Mouse (Mus musculus) hindbrain, postnatal 0 days (tissue): ENCODE measurements around the gene Zbtb17. TPM values are rescaled to one million over a fixed set of nuclear protein-coding genes. Genes with fewer than 3 reads are reported as not detected.

Experiments
- ATAC-seq: fragments of 200-750 bp; cut with Nextera tagmentation; 2 replicates; pipeline ENCODE4 v1.8.0; 2017; ENCODE audit warnings: mild to moderate bottlenecking, moderate TSS enrichment, moderate library complexity
- DNase-seq: peaks from one replicate; pipeline ENCODE4 v3.0.0-alpha.2; 2015; ENCODE audit warnings: low spot score
- H3K27ac ChIP-seq: fragments of 300-500 bp; sonication (generic); 2 replicates; pipeline ENCODE4 v1.5.1; 2014; ENCODE audit warnings: mild to moderate bottlenecking
- H3K27me3 ChIP-seq: fragments of 300-500 bp; sonication (generic); 2 replicates; pipeline ENCODE4 v1.6.1; 2014; ENCODE audit warnings: low read length, mixed read lengths; ENCODE audit not compliant: insufficient read depth
- H3K36me3 ChIP-seq: fragments of 300-500 bp; sonication (generic); 2 replicates; pipeline ENCODE4 v1.6.1; 2014; ENCODE audit warnings: low read length, mixed read lengths; ENCODE audit not compliant: insufficient read depth
- H3K4me1 ChIP-seq: fragments of 300-500 bp; sonication (generic); 2 replicates; pipeline ENCODE4 v1.6.1; 2014; ENCODE audit warnings: antibody characterized with exemption, low read length, mixed read lengths; ENCODE audit not compliant: insufficient read depth
- H3K4me2 ChIP-seq: fragments of 300-500 bp; sonication (generic); 2 replicates; pipeline ENCODE4 v1.6.1; 2014; ENCODE audit warnings: low read depth, mild to moderate bottlenecking, low read length, moderate library complexity, mixed read lengths
- H3K4me3 ChIP-seq: fragments of 300-500 bp; sonication (generic); 2 replicates; pipeline ENCODE4 v1.5.1; 2014; ENCODE audit warnings: low read length
- H3K9ac ChIP-seq: fragments of 300-500 bp; sonication (generic); replicated peaks from 2 replicates; pipeline ENCODE4 v1.6.1; 2014; ENCODE audit warnings: mild to moderate bottlenecking, low read length, moderate library complexity, mixed read lengths
- H3K9me3 ChIP-seq: fragments of 300-500 bp; sonication (generic); 2 replicates; pipeline ENCODE4 v1.6.1; 2016; ENCODE audit warnings: low read length, mixed read lengths
- CTCF ChIP-seq: IDR thresholded peaks from 2 replicates; pipeline ENCODE4 v1.5.1; 2016; ENCODE audit warnings: antibody characterized with exemption, control low read depth, low read depth
- WGBS: fragments of 180-500 bp; shearing (Covaris S2); extraction: QIAGEN DNeasy Blood & Tissue Kit; methylation state at CpG from one replicate; pipeline ENCODE4 v1.1.7; 2014; 5-methylcytosine and 5-hydroxymethylcytosine counted together
- polyA plus RNA-seq: library from polyadenylated mRNA; unstranded; fragments of >200 nt; fragmentation: Nextera tagmentation; extraction: Ambion mirVana; gene quantifications from 2 replicates; pipeline ENCODE4 v1.2.1, GENCODE M21; 2015
- total RNA-seq: library from RNA; depleted of rRNA; stranded (reverse); fragments of >200 nt; gene quantifications from 2 replicates; pipeline ENCODE4 v1.2.3, GENCODE M21; 2014

Gene Zbtb17
- total and polyA plus RNA-seq, 2 experiments from 2014 or later = 28.8 to 36.2 TPM

DNA sequence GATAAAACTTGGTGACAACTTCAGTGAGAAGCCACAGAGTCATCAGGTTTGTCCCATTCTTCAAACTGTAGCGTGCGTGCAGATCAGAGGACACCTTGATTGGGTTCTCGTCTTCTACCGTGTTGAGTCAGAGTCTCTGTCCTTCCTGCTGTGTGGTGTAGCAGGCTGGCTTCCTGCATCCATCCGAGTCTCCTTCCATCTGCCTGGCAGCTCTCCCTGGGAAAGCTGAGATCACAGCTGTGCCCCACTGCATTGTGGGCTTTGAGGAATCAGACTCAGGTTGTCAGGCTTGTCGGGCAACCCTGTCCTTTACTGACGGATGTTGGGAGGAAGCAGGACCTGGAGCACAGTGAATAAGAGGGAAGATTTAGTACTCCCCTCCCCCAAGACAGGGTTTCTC is 1.8 kb downstream of the Zbtb17 start:
- H3K36me3 ChIP-seq = peaks cover 15% of the 10 kb centered on the region
- DNase-seq (no peak), ATAC-seq (no peak)
- peaks cover 5% of the 10 kb centered on the region; the same call in 1 of the 2 replicates for H3K4me1 ChIP-seq
- no peak for TF ChIP-seq CTCF
- no peaks in the 10 kb centered on the region for H3K9me3 ChIP-seq
- no peak overlapping the region for H3K4me3 ChIP-seq
- H3K27me3 ChIP-seq = no peaks in the 10 kb centered on the region
- no peak overlapping the region for H3K27ac ChIP-seq
- H3K4me2 ChIP-seq = no peak overlapping the region
- no peak overlapping the region for H3K9ac ChIP-seq
- 64% methylated on average over 7 of the region's 7 CpGs for WGBS

DNA sequence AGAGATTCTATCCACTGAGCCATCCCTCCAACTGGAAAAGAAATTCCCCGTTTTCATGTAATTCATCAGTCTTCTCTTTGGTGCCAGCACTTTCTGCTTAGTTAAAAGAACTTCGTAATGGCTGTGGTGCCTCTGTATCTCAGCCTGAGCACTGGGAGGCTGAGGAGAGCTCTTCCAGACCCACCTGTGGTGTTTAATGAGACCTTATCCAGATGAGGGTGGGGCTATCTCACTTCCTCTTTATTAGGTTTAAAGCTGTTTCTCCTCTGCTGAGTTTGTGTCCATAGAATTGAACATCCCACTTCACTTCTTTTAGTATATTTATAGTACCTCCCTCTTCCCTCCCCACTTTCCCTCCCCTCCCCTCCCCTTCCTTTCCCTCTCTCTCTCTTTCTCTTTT is 6.8 kb downstream of the Zbtb17 start:
- DNase-seq = no peak
- ATAC-seq = no peak
- WGBS = 87% methylated on average over 2 of the region's 2 CpGs
- Histone ChIP-seq H3K4me3 (no peak overlapping the region), H3K36me3 (peaks cover 19% of the 10 kb centered on the region), H3K27me3 (no peaks in the 10 kb centered on the region), H3K4me2 (no peak overlapping the region), H3K27ac (no peak overlapping the region), H3K9ac (no peak overlapping the region), H3K9me3 (no peaks in the 10 kb centered on the region), H3K4me1 (no peaks in the 10 kb centered on the region)
- no peak for TF ChIP-seq CTCF

DNA sequence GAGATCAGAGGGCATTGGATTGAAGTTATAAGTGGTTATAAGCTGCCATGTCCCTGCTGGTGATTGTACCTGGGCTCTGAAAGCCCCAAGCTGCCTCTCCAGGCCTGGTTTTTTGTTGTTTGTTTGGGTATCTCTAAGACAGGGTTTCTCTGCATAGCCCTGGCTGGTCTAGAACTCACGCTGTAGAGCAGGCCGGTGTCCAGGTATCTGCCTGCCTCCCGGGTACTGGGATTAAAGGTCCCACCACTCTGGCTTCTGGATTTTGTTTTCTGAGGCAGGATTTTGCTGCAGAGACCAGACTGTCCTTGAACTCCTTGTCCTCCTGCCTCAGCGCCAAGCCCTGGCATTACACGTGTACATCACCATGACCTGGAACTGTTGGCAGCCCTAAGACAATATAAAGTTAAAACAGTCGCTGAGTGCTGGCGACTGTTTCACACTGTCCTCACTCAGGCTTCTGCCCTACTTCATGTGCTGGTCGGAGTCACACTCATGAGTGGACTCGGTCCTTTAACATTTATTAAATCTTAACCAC is 7.5 kb downstream of the Zbtb17 start:
- Histone ChIP-seq H3K9me3 (no peaks in the 10 kb centered on the region), H3K27ac (no peak overlapping the region), H3K4me3 (no peak overlapping the region), H3K9ac (no peak overlapping the region), H3K4me2 (no peak overlapping the region), H3K27me3 (no peaks in the 10 kb centered on the region), H3K4me1 (no peaks in the 10 kb centered on the region), H3K36me3 (peaks cover 19% of the 10 kb centered on the region)
- ATAC-seq (no peak), DNase-seq (no peak)
- 91% methylated on average over 9 of the region's 9 CpGs for WGBS
- no peak for TF ChIP-seq CTCF

DNA sequence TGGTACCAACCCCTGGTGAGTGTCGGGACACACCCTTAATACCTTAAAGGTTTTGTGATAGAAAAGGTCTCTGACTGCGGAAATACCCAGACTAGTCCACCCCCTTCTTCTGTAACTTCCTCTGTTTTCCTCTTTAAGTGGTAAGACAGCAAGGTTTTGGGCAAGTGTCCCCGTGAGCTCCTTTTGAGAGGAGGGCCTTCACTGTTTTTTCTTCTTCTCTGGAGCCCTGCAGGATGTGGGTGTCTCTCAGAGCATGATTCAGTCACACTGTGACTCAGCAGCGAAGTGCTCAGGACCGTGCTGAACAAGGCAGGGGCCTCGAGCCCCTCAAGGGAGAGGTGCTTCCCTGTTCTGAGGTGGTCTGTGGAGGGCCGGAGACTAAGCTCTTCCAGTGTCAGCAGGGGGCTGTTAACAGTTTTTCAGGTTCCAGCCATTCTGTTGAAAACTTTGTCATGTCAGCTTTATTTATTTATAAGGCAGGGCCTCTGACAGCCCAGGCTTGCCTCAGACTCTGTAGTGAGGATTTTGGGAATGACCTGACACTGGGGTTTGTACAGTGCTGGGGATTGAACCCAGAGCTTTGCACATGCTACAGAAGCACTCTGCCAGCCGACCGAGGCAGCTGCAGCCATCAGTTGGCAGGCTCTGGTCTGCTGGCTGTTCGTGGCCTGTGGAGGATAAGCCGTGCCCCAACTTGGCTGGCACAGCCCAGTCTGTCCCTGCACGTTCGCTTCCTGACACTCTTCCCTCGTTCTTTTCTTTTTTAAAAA is 10.3 kb downstream of the Zbtb17 start:
- Histone ChIP-seq H3K9ac (no peak overlapping the region), H3K27me3 (no peaks in the 10 kb centered on the region), H3K36me3 (peaks cover 4% of the 10 kb centered on the region; the same call in 1 of the 2 replicates), H3K9me3 (no peaks in the 10 kb centered on the region), H3K4me3 (no peak overlapping the region), H3K4me2 (no peak overlapping the region), H3K4me1 (no peaks in the 10 kb centered on the region; the same call in 1 of the 2 replicates), H3K27ac (peak overlapping the region; percentile 42; the same call in 1 of the 2 replicates)
- TF ChIP-seq CTCF = no peak
- DNase-seq = no peak
- ATAC-seq = peak; percentile 35; the same call in 1 of the 2 replicates
- WGBS = 69% methylated on average over 14 of the region's 14 CpGs

DNA sequence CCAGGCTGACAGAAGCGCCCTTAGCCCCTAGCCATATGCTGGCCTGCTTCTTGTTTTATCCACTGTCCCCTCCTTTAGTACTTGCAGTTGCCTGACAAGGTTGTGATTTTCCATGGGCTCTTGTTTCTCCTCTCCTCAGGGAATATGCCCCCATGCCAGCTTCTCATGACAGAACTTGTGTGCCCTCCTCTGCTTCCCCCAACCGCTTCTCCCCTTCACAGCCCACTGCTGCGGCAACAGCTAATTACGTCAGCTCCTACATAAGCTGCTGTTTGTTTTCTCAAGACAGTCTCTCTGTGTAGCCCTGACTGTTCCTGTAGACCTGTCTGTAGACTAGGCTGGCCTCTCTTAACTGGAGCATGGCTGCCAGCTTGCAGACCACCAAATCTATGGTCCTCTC is 11.1 kb downstream of the Zbtb17 start:
- Histone ChIP-seq H3K4me1 (no peaks in the 10 kb centered on the region; the same call in 1 of the 2 replicates), H3K9me3 (no peaks in the 10 kb centered on the region), H3K9ac (no peak overlapping the region), H3K27ac (no peak overlapping the region), H3K4me3 (no peak overlapping the region), H3K4me2 (no peak overlapping the region), H3K27me3 (no peaks in the 10 kb centered on the region), H3K36me3 (peaks cover 4% of the 10 kb centered on the region; the same call in 1 of the 2 replicates)
- peak; percentile 41 for ATAC-seq
- no peak for DNase-seq
- no peak for TF ChIP-seq CTCF
- 69% methylated on average over 4 of the region's 4 CpGs for WGBS

DNA sequence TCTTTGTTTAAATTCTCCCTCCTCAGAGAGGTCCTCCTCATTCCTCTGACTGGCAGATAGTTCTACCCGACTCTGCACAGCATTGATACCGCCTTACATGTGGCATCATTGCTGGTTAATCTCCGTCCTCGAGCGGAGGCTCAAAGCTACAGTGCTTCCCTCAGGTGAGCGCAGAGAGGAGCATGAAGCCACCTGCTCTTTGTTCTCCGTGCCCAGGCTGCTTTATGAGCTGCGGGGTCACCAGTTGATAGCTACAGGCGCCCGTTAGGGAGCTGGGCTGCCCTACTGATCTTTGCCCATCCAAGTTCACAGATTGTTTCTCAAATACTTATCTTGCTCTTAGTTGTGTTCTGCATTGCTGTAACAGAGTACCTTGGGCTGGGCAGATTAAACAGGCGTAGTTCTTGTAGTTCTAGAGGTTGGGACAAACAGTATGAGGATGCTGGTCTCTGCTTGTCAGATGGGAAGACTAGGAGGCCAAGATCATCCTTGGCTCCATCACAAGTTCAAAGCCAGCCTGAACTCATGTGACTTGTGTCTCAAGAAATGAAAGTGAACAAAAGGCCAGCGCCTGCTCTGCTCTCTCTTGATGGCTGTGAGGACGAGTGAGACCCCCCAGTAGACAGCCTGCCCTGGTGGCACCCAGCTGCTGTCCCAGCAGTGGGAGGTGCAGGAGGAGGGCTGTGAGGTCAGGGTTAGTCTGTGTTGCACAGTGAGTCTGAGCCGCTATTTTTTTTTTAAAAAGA is 11.9 kb downstream of the Zbtb17 start:
- Histone ChIP-seq H3K36me3 (peaks cover 4% of the 10 kb centered on the region; the same call in 1 of the 2 replicates), H3K27me3 (no peaks in the 10 kb centered on the region), H3K27ac (no peak overlapping the region), H3K4me1 (no peaks in the 10 kb centered on the region; the same call in 1 of the 2 replicates), H3K9ac (no peak overlapping the region), H3K4me3 (no peak overlapping the region), H3K4me2 (no peak overlapping the region), H3K9me3 (no peaks in the 10 kb centered on the region)
- TF ChIP-seq CTCF = no peak
- no peak for DNase-seq
- ATAC-seq = no peak
- 90% methylated on average over 14 of the region's 14 CpGs for WGBS
